In the genomic region with DNA sequence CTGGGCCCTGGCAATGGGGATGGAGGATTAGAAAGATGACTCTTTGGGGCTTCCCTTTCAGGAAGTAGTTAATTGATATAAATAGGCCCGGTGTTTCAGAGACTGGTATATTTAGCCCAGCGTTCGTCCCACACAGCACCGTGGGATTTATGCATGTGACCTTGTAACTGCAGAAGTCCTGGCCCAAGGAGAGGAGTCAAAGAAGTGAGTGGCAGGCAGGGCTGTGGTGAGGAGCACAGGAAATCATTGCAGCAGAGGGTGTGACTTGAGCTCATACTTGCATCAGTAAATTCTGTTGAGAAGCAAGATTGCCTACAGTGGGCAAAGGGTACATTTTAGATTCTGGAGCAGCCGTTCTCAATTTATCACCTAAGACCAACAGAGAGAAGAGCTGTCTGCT, we compare ENCODE assay signal across 20 mouse cellular contexts. TPM values are rescaled to one million over a fixed set of nuclear protein-coding genes. Genes with fewer than 3 reads are reported as not detected.
DNase-seq lines count a peak whose midpoint lies in the region; ATAC-seq and TF ChIP-seq lines count a peak whose summit lies in the region.
"Had no signal": no experiment of that assay in that cellular context is flagged by ENCODE, and none has a peak within 500 bp of the region (broad histone marks: within the 10 kb centered on the region; RNA-seq: fewer than 3 reads in every experiment).

No protein-coding gene starts in this region.

- dilution Hi-C loops in CH12.LX (cut with MboI; ENCODE audit: extremely low pct_ligation_motif_present, extremely low pct_unique_long_range_greater_than_20kb, low sequenced_read_pairs): no loop called here

- 0 out of 2 replicates have a peak, but pooled peaks cover 2% of the 10 kb centered on the region for H3K27me3 ChIP-seq in heart, embryonic 11.5 days (ENCODE audit: control insufficient read depth, insufficient read depth, low read length)
- no peaks in the 10 kb centered on the region for H3K27me3 ChIP-seq in CH12.LX (replicated peaks)
- H3K27me3 ChIP-seq: forebrain, embryonic 12.5 days; heart, embryonic 15.5 days; lung, embryonic 15.5 days; neural tube, embryonic 12.5 days had no signal

- in situ Hi-C loops in CH12.LX (cut with MboI; ENCODE audit: low pct_ligation_motif_present, low pct_unique_long_range_greater_than_20kb, low sequenced_read_pairs): no loop called here

- H3K27ac ChIP-seq in heart, embryonic 11.5 days (ENCODE audit: low read depth, low read length): no peak overlapping the region
- no peak overlapping the region for H3K27ac ChIP-seq in CH12.LX (ENCODE audit: insufficient read depth, low read depth)
- H3K27ac ChIP-seq: forebrain, embryonic 12.5 days; heart, embryonic 15.5 days; hindbrain, postnatal 0 days; limb, embryonic 10.5 days; lung, embryonic 15.5 days; neural tube, embryonic 12.5 days; stomach, postnatal 0 days had no signal

- no peak for TF ChIP-seq EP300 in CH12.LX (IDR thresholded peaks at IDR 0.05; ENCODE audit: low read length)

- H3K9me3 ChIP-seq in heart, embryonic 11.5 days (replicated peaks; ENCODE audit: control insufficient read depth, low read length): no peaks in the 10 kb centered on the region
- no peaks in the 10 kb centered on the region for H3K9me3 ChIP-seq in CH12.LX (replicated peaks; ENCODE audit: low read length)
- H3K9me3 ChIP-seq: forebrain, embryonic 12.5 days; heart, embryonic 15.5 days; limb, embryonic 10.5 days; lung, embryonic 15.5 days; neural tube, embryonic 12.5 days had no signal

- H3K4me1 ChIP-seq in heart, embryonic 11.5 days (ENCODE audit: control insufficient read depth, insufficient read depth, low read length): no peaks in the 10 kb centered on the region
- H3K4me1 ChIP-seq in CH12.LX (ENCODE audit: control insufficient read depth in 1 of 2, insufficient read depth in 2 of 2): peaks cover 7 to 11% of the 10 kb centered on the region in 2 experiments; a peak in 3 of 4 replicates
- H3K4me1 ChIP-seq: forebrain, embryonic 12.5 days; limb, embryonic 10.5 days; lung, embryonic 15.5 days; neural tube, embryonic 12.5 days had no signal

- H3K9ac ChIP-seq in heart, embryonic 11.5 days (ENCODE audit: low read depth, low read length): no peak overlapping the region
- H3K9ac ChIP-seq in CH12.LX (ENCODE audit: insufficient read depth, low read depth): no peak overlapping the region
- H3K9ac ChIP-seq: forebrain, embryonic 12.5 days; heart, embryonic 15.5 days; lung, embryonic 15.5 days; neural tube, embryonic 12.5 days had no signal

- DNase-seq in heart, adult 8-10 months (ENCODE audit: low spot score): peak; percentile 16
- DNase-seq in 416B (ENCODE audit: low read depth): peak; percentile 72
- peak; percentile 44 for DNase-seq in CH12.LX (ENCODE audit: extremely low read depth)
- DNase-seq in gastrocnemius, postnatal 25 days: peak; percentile 23
- no peak for DNase-seq in testis, postnatal 14 days (ENCODE audit: low spot score)
- DNase-seq in lung, postnatal 4 days: no peak
- DNase-seq: cerebellum, adult 11 months; cerebellum, postnatal 14 days; kidney, adult 18-20 months; kidney, postnatal 10 days; thymus, postnatal 14 days had no signal

- no peak for TF ChIP-seq POLR2A in CH12.LX (IDR thresholded peaks at IDR 0.05; ENCODE audit: low read depth, low read length)

- no peaks in the 10 kb centered on the region for H3K79me2 ChIP-seq in CH12.LX (replicated peaks; ENCODE audit: control insufficient read depth, extremely low read depth, insufficient read depth, poor library complexity, severe bottlenecking)

- ATAC-seq in heart, embryonic 11.5 days (replicated peaks; ENCODE audit: insufficient number of reproducible peaks, low FRiP score, low TSS enrichment): no peak
- ATAC-seq: hindbrain, postnatal 0 days had no signal

- 50% methylated on average over 5 of the region's 5 CpGs for WGBS in heart, embryonic 11.5 days (ENCODE audit: insufficient replicate concordance)

- no peak overlapping the region for H3K4me2 ChIP-seq in heart, embryonic 11.5 days
- no peak overlapping the region for H3K4me2 ChIP-seq in CH12.LX (ENCODE audit: insufficient read depth, low read depth, poor library complexity, severe bottlenecking)
- H3K4me2 ChIP-seq: forebrain, embryonic 12.5 days; heart, embryonic 15.5 days; liver, embryonic 11.5 days; lung, embryonic 15.5 days; neural tube, embryonic 12.5 days had no signal

- TF ChIP-seq RAD21 in CH12.LX (IDR thresholded peaks at IDR 0.05; ENCODE audit: low read depth, low read length): no peak

- no peaks in the 10 kb centered on the region for H3K36me3 ChIP-seq in heart, embryonic 11.5 days (ENCODE audit: control insufficient read depth, insufficient read depth, low read length)
- no peaks in the 10 kb centered on the region for H3K36me3 ChIP-seq in CH12.LX (replicated peaks in 1 of 2; ENCODE audit: control insufficient read depth in 1 of 2, insufficient read depth in 1 of 2, low read length in 1 of 2)
- H3K36me3 ChIP-seq: forebrain, embryonic 12.5 days; heart, embryonic 15.5 days; limb, embryonic 10.5 days; lung, embryonic 15.5 days; neural tube, embryonic 12.5 days had no signal

- no peak for TF ChIP-seq CTCF in CH12.LX (conservative IDR thresholded peaks at IDR 0.05 in 1 of 2, IDR thresholded peaks at IDR 0.05 in 1 of 2; ENCODE audit: low read depth in 2 of 2, low read length in 2 of 2)

- no peak overlapping the region for H3K4me3 ChIP-seq in heart, embryonic 11.5 days (ENCODE audit: low read depth, low read length)
- no peak overlapping the region for H3K4me3 ChIP-seq in CH12.LX (replicated peaks in 1 of 3; ENCODE audit: low read depth in 2 of 3, low read length in 2 of 3, poor library complexity in 1 of 3)
- H3K4me3 ChIP-seq: forebrain, embryonic 12.5 days; heart, embryonic 15.5 days; limb, embryonic 10.5 days; lung, embryonic 15.5 days; neural tube, embryonic 12.5 days had no signal

TF ChIP-seq in CH12.LX, 34 proteins besides CTCF, POLR2A, EP300 and RAD21:
- TF ChIP-seq HCFC1 (IDR thresholded peaks at IDR 0.05; ENCODE audit: low read depth, low read length): no peak
- no peak for TF ChIP-seq ELF1 (IDR thresholded peaks at IDR 0.05; ENCODE audit: low read depth, low read length)
- TF ChIP-seq CHD2 (IDR thresholded peaks at IDR 0.05; ENCODE audit: low read length): no peak
- 0 out of 2 replicates have a peak, but pooled peaks have one; percentile 5 for TF ChIP-seq ETS1 (conservative IDR thresholded peaks at IDR 0.05; ENCODE audit: low read depth, low read length)
- no peak for TF ChIP-seq ZKSCAN1 (IDR thresholded peaks at IDR 0.05; ENCODE audit: borderline replicate concordance, low read depth, low read length)
- TF ChIP-seq USF1 (IDR thresholded peaks at IDR 0.05; ENCODE audit: low read depth, low read length): no peak
- no peak for TF ChIP-seq ZNF384 (IDR thresholded peaks at IDR 0.05; ENCODE audit: low read depth, low read length)
- TF ChIP-seq POLR2AphosphoS2 (IDR thresholded peaks at IDR 0.05; ENCODE audit: low read depth, low read length): no peak
- no peak for TF ChIP-seq TBP (conservative IDR thresholded peaks at IDR 0.05; ENCODE audit: low read depth, low read length)
- TF ChIP-seq BHLHE40 (IDR thresholded peaks at IDR 0.05; ENCODE audit: low read depth, low read length): 0 out of 2 replicates have a peak, but pooled peaks have one; percentile 17
- no peak for TF ChIP-seq JUND (conservative IDR thresholded peaks at IDR 0.05; ENCODE audit: low read depth, low read length)
- TF ChIP-seq MAZ (IDR thresholded peaks at IDR 0.05; ENCODE audit: low read depth, low read length): no peak

RNA-seq across cellular contexts. Expression of gene Aggf1, which starts 7.3 kb away (rescaled TPM):
- 10 to 100 TPM; 21.2 to 26.1 (median 23.6) TPM for total RNA-seq in heart, adult 8-10 months (2022)
- 26.5 and 30.7 TPM in 2 replicates for polyA plus RNA-seq in heart, embryonic 11.5 days (2014; fragmentation: Nextera tagmentation; extraction: Ambion mirVana)
- total RNA-seq in CH12.LX (2012; rRNA removed): 49.1 and 65.4 TPM in 2 replicates
- total RNA-seq in CH12.LX (2014; rRNA removed): 47.3 and 52.0 TPM in 2 replicates
- polyA plus RNA-seq in CH12.LX (2012; ENCODE audit: insufficient read length, low read depth): 68.6 and 73.4 TPM in 2 replicates
- total RNA-seq in gastrocnemius, postnatal 25 days (2021): 10 to 100 TPM; 16.2 to 16.5 TPM

RNA-seq across cellular contexts. Expression of gene Zbed3, which starts 59.0 kb away (rescaled TPM):
- 10 to 100 TPM; 11.7 to 16.0 (median 14.4) TPM for total RNA-seq in heart, adult 8-10 months (2022)
- polyA plus RNA-seq in heart, embryonic 11.5 days (2014; fragmentation: Nextera tagmentation; extraction: Ambion mirVana): 56.0 and 57.8 TPM in 2 replicates
- total RNA-seq in CH12.LX (2012; rRNA removed): 6.2 and 8.2 TPM in 2 replicates
- 7.6 and 9.0 TPM in 2 replicates for total RNA-seq in CH12.LX (2014; rRNA removed)
- 40.2 and 50.3 TPM in 2 replicates for polyA plus RNA-seq in CH12.LX (2012; ENCODE audit: insufficient read length, low read depth)
- total RNA-seq in gastrocnemius, postnatal 25 days (2021): 1 to 10 TPM; 4.8 to 5.6 TPM

Comparison
In these comparisons a context has a peak if more than half of its experiments do, and no peak if none do; other contexts are left out.
1. DNase-seq: peak in heart, adult 8-10 months (single experiment), 416B (single experiment), CH12.LX (single experiment) and gastrocnemius, postnatal 25 days (single experiment); none in testis, postnatal 14 days (single experiment) and lung, postnatal 4 days (0 of 2).